Mouse (Mus musculus): ENCODE measurements around the gene Ugt1a5. TPM values are rescaled to one million over a fixed set of nuclear protein-coding genes. Genes with fewer than 3 reads are reported as not detected.

Gene Ugt1a5
- polyA plus RNA-seq, 1 experiment: not detected

GRCm38 (mm10) chr1:88248658-88249057 is 82.8 kb downstream of the Ugt1a5 start:
- no peak overlapping the region for H3K27ac ChIP-seq (ENCODE audit: insufficient read depth, low read length)
- DNase-seq (ENCODE audit: low read depth in 1 of 2, low spot score in 2 of 2): no peak
- H3K4me1 ChIP-seq (ENCODE audit: control insufficient read depth, insufficient read depth, insufficient read length): peaks cover 9% of the 10 kb centered on the region; the same call in 1 of the 2 replicates
- H3K36me3 ChIP-seq (ENCODE audit: control insufficient read depth, insufficient read depth, low read length): no peaks in the 10 kb centered on the region
- no peaks in the 10 kb centered on the region for H3K27me3 ChIP-seq (ENCODE audit: control insufficient read depth, insufficient read depth, low read length)
- 59% methylated on average over 4 of the region's 4 CpGs for WGBS
- H3K4me3 ChIP-seq (ENCODE audit: extremely low read depth, insufficient read depth, insufficient read length): no peak overlapping the region
- TF ChIP-seq CTCF (IDR thresholded peaks at IDR 0.05; ENCODE audit: extremely low read depth, insufficient read depth, insufficient read length, insufficient replicate concordance): no peak
- no peak for TF ChIP-seq POLR2A (IDR thresholded peaks at IDR 0.05; ENCODE audit: low read depth, low read length)

GRCm38 (mm10) chr1:88249596-88249995 is 83.8 kb downstream of the Ugt1a5 start:
- Histone ChIP-seq H3K36me3 (ENCODE audit: control insufficient read depth, insufficient read depth, low read length) (no peaks in the 10 kb centered on the region), H3K27me3 (ENCODE audit: control insufficient read depth, insufficient read depth, low read length) (no peaks in the 10 kb centered on the region), H3K4me1 (ENCODE audit: control insufficient read depth, insufficient read depth, insufficient read length) (peaks cover 10% of the 10 kb centered on the region; the same call in 1 of the 2 replicates), H3K27ac (ENCODE audit: insufficient read depth, low read length) (no peak overlapping the region), H3K4me3 (ENCODE audit: extremely low read depth, insufficient read depth, insufficient read length) (no peak overlapping the region)
- DNase-seq (ENCODE audit: low read depth in 1 of 2, low spot score in 2 of 2): no peak
- TF ChIP-seq CTCF (IDR thresholded peaks at IDR 0.05; ENCODE audit: extremely low read depth, insufficient read depth, insufficient read length, insufficient replicate concordance): no peak
- no peak for TF ChIP-seq POLR2A (IDR thresholded peaks at IDR 0.05; ENCODE audit: low read depth, low read length)
- 80% methylated on average over 7 of the region's 7 CpGs for WGBS

- Histone ChIP-seq H3K4me1 (ENCODE audit: control insufficient read depth, insufficient read depth, insufficient read length) (peaks cover 10% of the 10 kb centered on the region; the same call in 1 of the 2 replicates), H3K27me3 (ENCODE audit: control insufficient read depth, insufficient read depth, low read length) (no peaks in the 10 kb centered on the region), H3K36me3 (ENCODE audit: control insufficient read depth, insufficient read depth, low read length) (no peaks in the 10 kb centered on the region), H3K4me3 (ENCODE audit: extremely low read depth, insufficient read depth, insufficient read length) (no peak overlapping the region), H3K27ac (ENCODE audit: insufficient read depth, low read length) (no peak overlapping the region)
- DNase-seq (ENCODE audit: low read depth in 1 of 2, low spot score in 2 of 2): no peak
- 84% methylated on average over 5 of the region's 5 CpGs for WGBS
- no peak for TF ChIP-seq CTCF (IDR thresholded peaks at IDR 0.05; ENCODE audit: extremely low read depth, insufficient read depth, insufficient read length, insufficient replicate concordance)
- no peak for TF ChIP-seq POLR2A (IDR thresholded peaks at IDR 0.05; ENCODE audit: low read depth, low read length)
Observed at GRCm38 (mm10) chr1:88250023-88250422, 84.2 kb downstream of the Ugt1a5 start.

- Histone ChIP-seq H3K4me3 (ENCODE audit: extremely low read depth, insufficient read depth, insufficient read length) (no peak overlapping the region), H3K4me1 (ENCODE audit: control insufficient read depth, insufficient read depth, insufficient read length) (peaks cover 10% of the 10 kb centered on the region; the same call in 1 of the 2 replicates), H3K36me3 (ENCODE audit: control insufficient read depth, insufficient read depth, low read length) (no peaks in the 10 kb centered on the region), H3K27ac (ENCODE audit: insufficient read depth, low read length) (no peak overlapping the region), H3K27me3 (ENCODE audit: control insufficient read depth, insufficient read depth, low read length) (no peaks in the 10 kb centered on the region)
- DNase-seq (ENCODE audit: low read depth in 1 of 2, low spot score in 2 of 2): no peak
- no peak for TF ChIP-seq POLR2A (IDR thresholded peaks at IDR 0.05; ENCODE audit: low read depth, low read length)
- WGBS: 49% methylated on average over 8 of the region's 8 CpGs
Observed at GRCm38 (mm10) chr1:88253106-88253505, 87.3 kb downstream of the Ugt1a5 start.

GRCm38 (mm10) chr1:88253540-88253939 is 87.7 kb downstream of the Ugt1a5 start:
- Histone ChIP-seq H3K27ac (ENCODE audit: insufficient read depth, low read length) (no peak overlapping the region), H3K36me3 (ENCODE audit: control insufficient read depth, insufficient read depth, low read length) (no peaks in the 10 kb centered on the region), H3K27me3 (ENCODE audit: control insufficient read depth, insufficient read depth, low read length) (no peaks in the 10 kb centered on the region), H3K4me1 (ENCODE audit: control insufficient read depth, insufficient read depth, insufficient read length) (peaks cover 10% of the 10 kb centered on the region; the same call in 1 of the 2 replicates), H3K4me3 (ENCODE audit: extremely low read depth, insufficient read depth, insufficient read length) (no peak overlapping the region)
- 66% methylated on average over 6 of the region's 6 CpGs for WGBS
- no peak for TF ChIP-seq CTCF (IDR thresholded peaks at IDR 0.05; ENCODE audit: extremely low read depth, insufficient read depth, insufficient read length, insufficient replicate concordance)
- TF ChIP-seq POLR2A (IDR thresholded peaks at IDR 0.05; ENCODE audit: low read depth, low read length): no peak
- DNase-seq (ENCODE audit: low read depth in 1 of 2, low spot score in 2 of 2): no peak

- no peaks in the 10 kb centered on the region for H3K36me3 ChIP-seq (ENCODE audit: control insufficient read depth, insufficient read depth, low read length)
- H3K4me3 ChIP-seq (ENCODE audit: extremely low read depth, insufficient read depth, insufficient read length): no peak overlapping the region
- WGBS: 80% methylated on average over 12 of the region's 12 CpGs
- TF ChIP-seq CTCF (IDR thresholded peaks at IDR 0.05; ENCODE audit: extremely low read depth, insufficient read depth, insufficient read length, insufficient replicate concordance): no peak
- TF ChIP-seq POLR2A (IDR thresholded peaks at IDR 0.05; ENCODE audit: low read depth, low read length): no peak
- peaks cover 18% of the 10 kb centered on the region; the same call in 1 of the 2 replicates for H3K4me1 ChIP-seq (ENCODE audit: control insufficient read depth, insufficient read depth, insufficient read length)
- H3K27me3 ChIP-seq (ENCODE audit: control insufficient read depth, insufficient read depth, low read length): no peaks in the 10 kb centered on the region
- H3K27ac ChIP-seq (ENCODE audit: insufficient read depth, low read length): no peak overlapping the region
- DNase-seq (ENCODE audit: low read depth in 1 of 2, low spot score in 2 of 2): no peak
Observed at GRCm38 (mm10) chr1:88254793-88255465, 89.1 kb downstream of the Ugt1a5 start.

- H3K4me3 ChIP-seq (ENCODE audit: extremely low read depth, insufficient read depth, insufficient read length): no peak overlapping the region
- H3K4me1 ChIP-seq (ENCODE audit: control insufficient read depth, insufficient read depth, insufficient read length): peaks cover 21% of the 10 kb centered on the region; the same call in 1 of the 2 replicates
- no peaks in the 10 kb centered on the region for H3K36me3 ChIP-seq (ENCODE audit: control insufficient read depth, insufficient read depth, low read length)
- no peak for DNase-seq (ENCODE audit: low read depth in 1 of 2, low spot score in 2 of 2)
- no peaks in the 10 kb centered on the region for H3K27me3 ChIP-seq (ENCODE audit: control insufficient read depth, insufficient read depth, low read length)
- TF ChIP-seq POLR2A (IDR thresholded peaks at IDR 0.05; ENCODE audit: low read depth, low read length): no peak
- no peak for TF ChIP-seq CTCF (IDR thresholded peaks at IDR 0.05; ENCODE audit: extremely low read depth, insufficient read depth, insufficient read length, insufficient replicate concordance)
- 64% methylated on average over 2 of the region's 2 CpGs for WGBS
- H3K27ac ChIP-seq (ENCODE audit: insufficient read depth, low read length): no peak overlapping the region
Observed at GRCm38 (mm10) chr1:88255466-88255857, 89.7 kb downstream of the Ugt1a5 start.
